Mouse (Mus musculus): ENCODE data around the gene Coasy.

DNA sequence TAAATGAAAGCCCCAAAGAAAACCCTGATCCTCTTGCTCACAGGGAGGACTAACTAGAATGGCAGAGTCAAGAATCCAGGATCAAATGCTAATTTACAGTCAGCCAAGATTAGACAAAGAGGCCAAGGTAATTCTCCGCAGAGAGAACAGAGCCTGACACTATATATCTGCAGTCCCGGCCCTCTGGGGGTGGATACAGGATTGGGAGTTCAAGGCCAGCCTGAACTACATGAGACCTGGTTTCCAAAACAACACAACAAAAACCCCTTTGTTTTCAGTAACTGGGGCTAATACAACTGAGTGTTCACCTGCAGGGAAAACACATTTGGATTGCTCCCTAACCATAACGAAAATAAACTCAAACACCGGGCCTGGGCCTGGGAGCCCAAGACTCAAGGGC, 17.9 kb upstream of the Coasy start:
- TF ChIP-seq CTCF (IDR thresholded peaks at IDR 0.05; ENCODE audit: low read depth, low read length) = no peak
- no peak for TF ChIP-seq POLR2A (IDR thresholded peaks at IDR 0.05; ENCODE audit: extremely low read depth, insufficient read depth, low read length)
